Mouse (Mus musculus) E14TG2a.4 (cell line): Measurements from ENCODE around the gene Gm6034.
"Not testable (repeated sequence)": the region's sequence is repeated elsewhere in the genome, so short reads cannot be mapped to it uniquely, and the experiment has no call there.

Experiments
- H3K27me3 ChIP-seq: 2 replicates; pipeline ENCODE4 v1.6.1; 2014; ENCODE audit warnings: low read length, control low read depth; ENCODE audit not compliant: insufficient read depth
- H3K36me3 ChIP-seq: 2 replicates; pipeline ENCODE4 v1.6.1; 2014; ENCODE audit warnings: low read length, control low read depth; ENCODE audit not compliant: insufficient read depth
- H3K4me1 ChIP-seq: replicated peaks from 2 replicates; pipeline ENCODE4 v1.6.1; 2014; ENCODE audit warnings: low read depth, low read length, control low read depth
- H3K4me3 ChIP-seq: replicated peaks from 2 replicates; pipeline ENCODE4 v1.5.1; 2014; ENCODE audit warnings: mild to moderate bottlenecking, low read length
- H3K9me3 ChIP-seq: 2 replicates; pipeline ENCODE4 v1.6.1; 2014; ENCODE audit warnings: low read length, control low read depth
- CTCF ChIP-seq: conservative IDR thresholded peaks from 2 replicates; pipeline ENCODE4 v1.5.1; 2014; ENCODE audit warnings: low read length
- NANOG ChIP-seq: IDR thresholded peaks from 2 replicates; pipeline ENCODE4 v1.6.1; 2014; ENCODE audit warnings: borderline replicate concordance, low read length, mixed read lengths
- POU5F1 ChIP-seq: IDR thresholded peaks from 2 replicates; pipeline ENCODE4 v1.6.1; 2014; ENCODE audit warnings: low read length, borderline replicate concordance

The Gm6034 gene

DNA sequence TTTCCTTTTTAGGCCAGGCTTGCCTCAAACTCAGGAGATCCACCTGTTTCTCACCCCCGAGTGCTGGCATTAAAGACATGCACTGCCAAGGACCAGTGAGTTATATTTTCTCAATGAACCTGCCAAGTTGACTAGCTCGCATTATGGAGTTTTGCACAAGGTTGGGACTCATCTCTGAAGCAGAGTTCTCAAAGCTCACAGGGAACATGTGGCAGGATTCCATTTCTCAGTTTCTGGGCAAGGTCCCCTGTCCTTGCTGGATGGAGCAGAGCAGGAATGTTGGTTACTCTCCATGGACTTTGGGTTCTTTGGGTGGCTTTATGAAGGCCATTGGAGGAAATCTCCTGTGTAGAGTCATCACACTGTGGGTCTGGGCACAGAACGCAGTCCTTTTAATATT is 525 bp downstream of the Gm6034 start:
- Histone ChIP-seq H3K27me3 (peaks cover 51% of the 10 kb centered on the region), H3K4me1 (peaks cover 3% of the 10 kb centered on the region; the same call in 1 of the 2 replicates), H3K9me3 (no peaks in the 10 kb centered on the region), H3K36me3 (no peaks in the 10 kb centered on the region), H3K4me3 (no peak overlapping the region)
- TF ChIP-seq POU5F1 (no peak), NANOG (no peak)

- H3K9me3 ChIP-seq, result peaks cover 16% of the 10 kb centered on the region
These were observed 15.2 kb downstream of the Gm6034 start for GRCm38 (mm10) chr17:36057927-36058326.

DNA sequence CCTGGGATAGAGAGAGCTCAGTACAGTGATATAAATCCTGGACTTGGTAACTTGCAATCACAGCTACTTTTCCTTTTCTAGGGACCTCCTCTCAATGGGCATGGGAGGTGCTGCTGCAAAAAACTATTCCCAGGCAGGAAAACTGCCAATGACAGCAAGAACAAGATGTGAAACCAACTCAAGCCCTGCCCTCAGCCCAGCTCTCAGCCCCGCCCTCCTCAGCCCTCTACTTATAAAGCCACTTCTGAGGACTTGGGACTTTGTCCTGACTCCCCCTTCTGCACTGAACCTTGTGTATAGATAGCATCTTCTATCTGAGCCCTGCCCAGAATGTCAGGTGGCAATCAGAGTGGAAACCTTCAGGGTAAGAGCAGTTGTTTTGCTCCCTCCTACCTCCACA is 15.6 kb downstream of the Gm6034 start, which contains the start of gene Gm11127:
Gene Gm11127, minus strand, starts transcription at position 10 of the 400 bp plus-strand sequence.
- not testable (repeated sequence) for H3K4me1 ChIP-seq, H3K36me3 ChIP-seq
- peaks cover 41% of the 10 kb centered on the region for H3K27me3 ChIP-seq
- H3K9me3 ChIP-seq, result peaks cover 16% of the 10 kb centered on the region
- peak within 1 kb of the TSS; percentile 55; the same call in 1 of the 2 replicates for H3K4me3 ChIP-seq

More at GRCm38 (mm10) chr17:36057927-36058326, 15.2 kb downstream of the Gm6034 start:
- Histone ChIP-seq H3K4me3 (peak overlapping the region; percentile 55; the same call in 1 of the 2 replicates), H3K27me3 (peaks cover 38% of the 10 kb centered on the region)
- not testable (repeated sequence) for H3K4me1 ChIP-seq, H3K36me3 ChIP-seq

DNA sequence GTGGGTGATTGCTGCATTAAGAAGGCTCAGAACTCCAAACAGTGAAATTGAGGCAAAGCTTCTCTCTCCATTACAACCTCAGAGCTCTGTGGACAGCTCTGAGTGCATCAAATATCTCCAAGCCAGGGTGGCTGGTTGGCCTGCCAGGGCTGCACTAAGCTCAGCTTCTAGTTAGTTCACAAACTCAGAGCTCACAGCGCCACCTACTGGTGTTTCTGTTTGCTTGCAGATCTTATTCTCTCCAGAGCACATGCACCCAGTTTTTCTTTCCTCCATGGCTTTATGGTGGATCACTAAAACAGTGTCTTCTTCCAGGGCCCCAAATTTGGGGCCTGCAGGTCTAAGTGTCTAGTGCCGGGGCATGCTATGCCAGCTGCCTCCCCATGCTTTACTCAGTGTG is 18.1 kb downstream of the Gm6034 start:
- peaks cover 16% of the 10 kb centered on the region for H3K9me3 ChIP-seq

DNA sequence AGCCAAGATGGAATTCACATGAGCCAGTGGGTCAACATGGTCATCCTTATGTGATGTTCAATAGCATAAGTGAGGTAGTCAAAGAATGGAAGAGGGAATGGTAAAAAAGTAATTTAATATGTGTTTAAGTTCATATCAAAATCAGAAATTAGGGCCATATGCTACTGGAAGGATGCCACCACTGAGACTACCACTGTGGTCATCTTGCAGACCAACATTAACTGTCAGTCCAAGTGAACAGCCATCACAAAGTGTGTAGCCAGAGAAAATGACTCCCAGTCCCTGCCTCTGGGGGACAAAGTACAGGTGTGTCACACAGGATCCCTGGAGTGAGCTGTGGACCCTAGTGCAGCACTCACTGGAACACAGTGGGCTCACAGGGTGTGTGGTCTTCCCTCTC is 39.1 kb downstream of the Gm6034 start:
- not testable (repeated sequence) for H3K36me3 ChIP-seq, H3K4me3 ChIP-seq, H3K9me3 ChIP-seq
- Histone ChIP-seq H3K27me3 (peaks cover 78% of the 10 kb centered on the region), H3K4me1 (peaks cover 27% of the 10 kb centered on the region)

More for the DNA sequence above, 18.1 kb downstream of the Gm6034 start:
- Histone ChIP-seq H3K36me3 (no peaks in the 10 kb centered on the region), H3K4me3 (no peak overlapping the region), H3K27me3 (peaks cover 55% of the 10 kb centered on the region), H3K4me1 (no peaks in the 10 kb centered on the region; the same call in 1 of the 2 replicates)
- TF ChIP-seq NANOG (no peak), POU5F1 (no peak), CTCF (peak; percentile 87)

DNA sequence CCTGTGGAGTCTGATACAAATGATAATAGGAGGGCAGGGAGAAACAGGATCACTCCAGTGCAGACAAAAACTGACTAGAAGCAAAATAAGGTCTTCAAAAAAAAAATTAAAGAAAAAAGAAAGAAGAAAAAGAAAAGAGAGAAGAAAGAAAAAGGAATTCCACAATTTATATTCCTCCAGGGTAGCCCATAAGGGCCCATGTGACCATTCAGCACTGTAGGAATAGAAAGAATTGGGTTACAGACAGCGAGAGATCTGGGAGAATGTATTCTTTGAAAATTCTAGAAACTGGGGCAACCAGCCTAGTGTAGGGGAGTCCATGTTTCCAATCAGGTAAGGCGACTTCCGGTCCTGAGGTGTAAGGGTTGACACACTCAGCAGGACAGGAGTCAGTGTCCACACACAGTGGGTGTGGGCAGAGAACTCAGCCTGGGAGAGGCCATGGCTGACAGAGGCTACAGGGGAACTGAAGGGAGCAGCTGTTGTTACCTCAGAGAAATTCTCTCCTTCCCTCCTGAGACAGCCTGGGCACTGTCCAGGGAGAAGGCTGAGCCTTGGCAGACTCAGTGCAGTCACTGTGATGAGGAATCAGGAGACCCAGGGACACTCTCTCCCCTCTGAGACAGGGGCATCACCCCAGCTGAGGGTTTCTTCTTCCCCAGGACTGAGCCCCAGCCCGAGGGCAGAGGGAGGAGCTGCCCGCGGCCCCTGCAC is 39.9 kb downstream of the Gm6034 start:
- H3K36me3 ChIP-seq, H3K9me3 ChIP-seq: not testable (repeated sequence)
- Histone ChIP-seq H3K4me1 (peaks cover 27% of the 10 kb centered on the region), H3K27me3 (peaks cover 81% of the 10 kb centered on the region), H3K4me3 (peak overlapping the region; percentile 83)

- H3K9me3 ChIP-seq, result no peaks in the 10 kb centered on the region
- H3K4me1 ChIP-seq, result peaks cover 27% of the 10 kb centered on the region
- TF ChIP-seq CTCF (no peak), NANOG (no peak), POU5F1 (no peak)
- no peaks in the 10 kb centered on the region for H3K36me3 ChIP-seq
- peak overlapping the region; percentile 83 for H3K4me3 ChIP-seq
- peaks cover 77% of the 10 kb centered on the region for H3K27me3 ChIP-seq
These were observed 40.6 kb downstream of the Gm6034 start for GRCm38 (mm10) chr17:36083266-36083869.

DNA sequence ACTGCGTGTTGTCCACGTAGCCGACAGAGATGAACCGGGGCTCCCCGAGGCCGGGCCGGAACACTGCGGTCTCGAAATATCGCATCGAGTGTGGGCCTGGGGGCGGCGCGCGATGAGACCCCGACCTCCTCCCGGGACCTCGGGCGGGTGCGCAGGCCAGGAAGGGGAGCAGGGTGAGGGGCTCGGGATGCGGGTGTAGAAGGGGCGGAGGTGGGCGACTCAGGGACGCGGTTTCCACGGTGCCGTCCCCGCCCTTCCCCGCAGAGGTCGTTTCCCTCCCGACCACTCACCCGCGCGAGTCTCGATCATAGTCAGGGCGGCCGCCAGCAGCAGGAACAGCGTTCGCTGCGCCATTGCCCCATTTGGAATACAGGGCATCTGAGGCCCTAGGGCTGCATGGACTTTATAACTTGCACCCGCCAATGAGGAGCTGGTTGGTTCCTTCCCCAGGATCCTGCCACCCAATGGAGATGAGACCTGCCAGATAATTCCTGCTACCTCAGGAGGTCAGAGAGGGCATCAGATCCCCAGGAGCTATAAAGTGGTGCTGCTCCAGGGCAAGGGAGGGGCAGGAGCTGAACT is 41.2 kb downstream of the Gm6034 start:
- TF ChIP-seq NANOG (no peak), POU5F1 (0 out of 2 replicates have a peak, but pooled peaks have one; percentile 18)
- Histone ChIP-seq H3K36me3 (no peaks in the 10 kb centered on the region), H3K27me3 (peaks cover 76% of the 10 kb centered on the region), H3K9me3 (no peaks in the 10 kb centered on the region), H3K4me3 (peak overlapping the region; percentile 83), H3K4me1 (peaks cover 27% of the 10 kb centered on the region)

DNA sequence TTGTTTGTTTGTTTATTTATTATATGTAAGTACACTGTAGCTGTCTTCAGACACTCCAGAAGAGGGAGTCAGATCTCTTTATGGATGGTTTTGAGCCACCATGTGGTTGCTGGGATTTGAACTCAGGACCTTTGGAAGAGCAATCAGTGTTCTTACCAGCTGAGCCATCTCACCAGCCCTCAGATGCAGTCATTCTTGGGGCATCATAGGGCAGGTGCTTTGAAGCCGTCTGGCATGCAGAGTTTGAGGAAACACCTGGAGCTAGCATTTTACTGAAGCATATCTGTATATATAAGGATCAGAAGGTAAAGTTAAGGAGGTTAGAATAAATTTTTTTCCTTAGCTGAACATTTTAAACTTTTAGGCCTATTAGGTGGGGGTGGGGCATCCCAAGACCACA is 43.2 kb downstream of the Gm6034 start:
- H3K4me3 ChIP-seq, H3K9me3 ChIP-seq, H3K36me3 ChIP-seq: not testable (repeated sequence)
- Histone ChIP-seq H3K4me1 (peaks cover 27% of the 10 kb centered on the region), H3K27me3 (peaks cover 58% of the 10 kb centered on the region)

- peaks cover 19% of the 10 kb centered on the region for H3K4me1 ChIP-seq
- H3K4me3 ChIP-seq, H3K36me3 ChIP-seq: not testable (repeated sequence)
- H3K27me3 ChIP-seq, result peaks cover 12% of the 10 kb centered on the region
- peaks cover 19% of the 10 kb centered on the region for H3K9me3 ChIP-seq
These were observed 49.2 kb downstream of the Gm6034 start for GRCm38 (mm10) chr17:36091933-36092332.

- Histone ChIP-seq H3K9me3 (peaks cover 25% of the 10 kb centered on the region), H3K4me1 (peaks cover 19% of the 10 kb centered on the region)
- H3K27me3 ChIP-seq, H3K36me3 ChIP-seq, H3K4me3 ChIP-seq: not testable (repeated sequence)
These were observed 49.8 kb downstream of the Gm6034 start for GRCm38 (mm10) chr17:36092520-36092919.
